ENCODE assay signal across 14 mouse cellular contexts in genomic region chr19:55461963-55462362, GRCm38 (mm10).
"Had no signal": no experiment of that assay in that cellular context is flagged by ENCODE, and none has a peak within 500 bp of the region (broad histone marks: within the 10 kb centered on the region; RNA-seq: fewer than 3 reads in every experiment).

No protein-coding gene starts in this region.

- H3K27ac ChIP-seq: kidney, postnatal 0 days; limb, embryonic 12.5 days; liver, embryonic 14.5 days; midbrain, embryonic 12.5 days; neural tube, embryonic 12.5 days; stomach, postnatal 0 days had no signal

- H3K36me3 ChIP-seq: limb, embryonic 12.5 days; midbrain, embryonic 12.5 days; neural tube, embryonic 12.5 days had no signal

- H3K4me1 ChIP-seq: midbrain, embryonic 12.5 days; neural tube, embryonic 12.5 days had no signal

- DNase-seq: kidney, adult 8-10 months; kidney, postnatal 36 days; layer of hippocampus, adult 9-11 months; layer of hippocampus, postnatal 36 days; lung, adult 18-20 months; lung, postnatal 4 days; thymus, postnatal 4 days had no signal

- H3K27me3 ChIP-seq: limb, embryonic 12.5 days; midbrain, embryonic 12.5 days; neural tube, embryonic 12.5 days had no signal

- H3K9me3 ChIP-seq: limb, embryonic 12.5 days; midbrain, embryonic 12.5 days; neural tube, embryonic 12.5 days had no signal

- H3K4me3 ChIP-seq: limb, embryonic 12.5 days; midbrain, embryonic 12.5 days; neural tube, embryonic 12.5 days had no signal

- ATAC-seq: midbrain, embryonic 16.5 days had no signal

- H3K9ac ChIP-seq: limb, embryonic 12.5 days; liver, embryonic 14.5 days; midbrain, embryonic 12.5 days; neural tube, embryonic 12.5 days had no signal

- H3K4me2 ChIP-seq: limb, embryonic 12.5 days; midbrain, embryonic 12.5 days; neural tube, embryonic 12.5 days had no signal
